Mouse (Mus musculus): ENCODE results near the gene Anapc15. TPM values are rescaled to one million over a fixed set of nuclear protein-coding genes. Genes with fewer than 3 reads are reported as not detected.
A peak's percentile ranks its signal among the peaks of the same experiment; 100 is the strongest.

The Anapc15 gene
- polyA plus RNA-seq, 1 experiment from 2014 or later = 72.0 TPM

DNA sequence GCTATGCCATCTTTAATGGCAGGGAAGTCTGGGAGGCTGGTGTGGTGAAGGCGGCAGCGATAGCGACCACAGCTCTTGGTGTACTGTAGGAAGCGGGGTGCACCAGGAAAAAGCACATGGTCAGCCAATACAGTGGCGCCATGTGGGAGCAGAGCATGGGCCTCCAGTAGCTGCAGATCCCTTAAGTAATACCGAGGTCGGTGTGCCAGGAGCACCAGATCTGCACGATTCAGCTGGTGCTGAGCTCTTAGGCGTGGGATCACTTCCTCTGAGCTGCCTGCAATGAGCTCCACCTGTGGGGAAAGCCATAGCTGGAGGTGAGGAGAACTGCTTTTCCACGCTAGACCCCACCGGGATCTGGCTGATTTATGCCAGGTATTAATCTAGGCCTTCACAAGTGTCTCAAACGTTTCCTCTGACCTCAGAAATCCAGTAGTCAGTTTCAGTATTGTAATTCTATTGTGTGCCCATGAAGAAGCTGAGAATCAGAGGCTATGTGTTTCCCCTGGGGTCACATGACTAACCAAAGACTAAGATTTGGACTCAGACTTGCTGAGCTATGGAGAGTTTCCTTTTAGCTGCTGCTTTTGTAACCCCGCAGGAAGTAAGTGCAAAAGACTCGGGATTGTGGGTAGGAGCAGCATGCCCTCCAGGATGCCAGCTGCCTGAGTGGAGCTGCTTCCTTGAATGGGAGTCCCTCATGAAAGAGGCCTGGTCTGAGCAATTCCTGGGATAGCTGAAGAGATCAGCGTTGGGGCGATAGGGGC is 37.0 kb downstream of the Anapc15 start:
- no peak overlapping the region for H3K27ac ChIP-seq (ENCODE audit: low read length)
- H3K36me3 ChIP-seq (ENCODE audit: control insufficient read depth, insufficient read depth, low read length) = no peaks in the 10 kb centered on the region; the same call in 1 of the 2 replicates
- no peak overlapping the region for H3K4me2 ChIP-seq (replicated peaks; ENCODE audit: low read depth, low read length)
- no peak for ATAC-seq (ENCODE audit: insufficient number of reproducible peaks, insufficient read depth, low FRiP score, low read depth)
- H3K27me3 ChIP-seq (ENCODE audit: control insufficient read depth, insufficient read depth, low read length) = no peaks in the 10 kb centered on the region
- H3K4me1 ChIP-seq (ENCODE audit: control insufficient read depth, insufficient read depth, low read length) = no peaks in the 10 kb centered on the region
- 86% methylated on average over 16 of the region's 16 CpGs for WGBS
- H3K4me3 ChIP-seq (ENCODE audit: low read depth, low read length) = no peak overlapping the region
- H3K9me3 ChIP-seq (ENCODE audit: control insufficient read depth, low read depth, low read length) = no peaks in the 10 kb centered on the region
- H3K9ac ChIP-seq (replicated peaks; ENCODE audit: low read depth, low read length) = no peak overlapping the region

GRCm38 (mm10) chr7:101901969-101902368 is 38.5 kb downstream of the Anapc15 start:
- 93% methylated on average over 10 of the region's 10 CpGs for WGBS
- ATAC-seq (ENCODE audit: insufficient number of reproducible peaks, insufficient read depth, low FRiP score, low read depth) = no peak
- Histone ChIP-seq H3K4me1 (ENCODE audit: control insufficient read depth, insufficient read depth, low read length) (peaks cover 6% of the 10 kb centered on the region; the same call in 1 of the 2 replicates), H3K9ac (replicated peaks; ENCODE audit: low read depth, low read length) (no peak overlapping the region), H3K27me3 (ENCODE audit: control insufficient read depth, insufficient read depth, low read length) (no peaks in the 10 kb centered on the region), H3K27ac (ENCODE audit: low read length) (no peak overlapping the region), H3K4me2 (replicated peaks; ENCODE audit: low read depth, low read length) (no peak overlapping the region), H3K36me3 (ENCODE audit: control insufficient read depth, insufficient read depth, low read length) (no peaks in the 10 kb centered on the region; the same call in 1 of the 2 replicates), H3K9me3 (ENCODE audit: control insufficient read depth, low read depth, low read length) (no peaks in the 10 kb centered on the region), H3K4me3 (ENCODE audit: low read depth, low read length) (no peak overlapping the region)

- H3K9me3 ChIP-seq (ENCODE audit: control insufficient read depth, low read depth, low read length) = no peaks in the 10 kb centered on the region
These were observed 39.3 kb downstream of the Anapc15 start for GRCm38 (mm10) chr7:101902846-101903245.

GRCm38 (mm10) chr7:101905561-101906286 is 42.2 kb downstream of the Anapc15 start, which contains the start of gene Lamtor1:
Gene Lamtor1, plus strand, starts transcription at chr7:101905904.
- peak within 1 kb of the TSS; percentile 78 for H3K4me2 ChIP-seq (replicated peaks; ENCODE audit: low read depth, low read length)

More at GRCm38 (mm10) chr7:101902846-101903245, 39.3 kb downstream of the Anapc15 start:
- peaks cover 10% of the 10 kb centered on the region; the same call in 1 of the 2 replicates for H3K4me1 ChIP-seq (ENCODE audit: control insufficient read depth, insufficient read depth, low read length)
- H3K9ac ChIP-seq (replicated peaks; ENCODE audit: low read depth, low read length) = no peak overlapping the region
- no peak for ATAC-seq (ENCODE audit: insufficient number of reproducible peaks, insufficient read depth, low FRiP score, low read depth)
- no peaks in the 10 kb centered on the region; the same call in 1 of the 2 replicates for H3K36me3 ChIP-seq (ENCODE audit: control insufficient read depth, insufficient read depth, low read length)
- H3K4me3 ChIP-seq (ENCODE audit: low read depth, low read length) = no peak overlapping the region
- no peak overlapping the region for H3K27ac ChIP-seq (ENCODE audit: low read length)
- H3K4me2 ChIP-seq (replicated peaks; ENCODE audit: low read depth, low read length) = no peak overlapping the region
- no peaks in the 10 kb centered on the region for H3K27me3 ChIP-seq (ENCODE audit: control insufficient read depth, insufficient read depth, low read length)

DNA sequence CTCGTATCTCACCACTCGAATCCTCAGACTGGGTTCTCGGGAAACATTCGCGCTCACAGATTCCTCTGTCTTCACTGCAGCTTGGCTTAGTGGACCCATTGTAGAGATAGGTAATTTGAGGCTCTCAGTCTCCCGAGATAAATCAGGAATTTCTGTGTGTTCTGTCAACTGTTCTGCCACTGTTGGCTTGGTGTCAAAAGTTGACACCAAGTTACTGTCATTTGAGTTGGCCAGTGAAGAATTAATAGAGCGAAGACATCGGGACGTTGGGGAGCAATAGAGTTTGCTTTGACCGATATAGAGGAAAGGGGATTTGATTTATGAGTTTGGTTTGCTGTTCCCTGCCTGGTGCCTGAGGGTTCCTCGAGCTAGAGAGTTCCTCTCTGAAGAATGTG is 42.8 kb downstream of the Anapc15 start, which contains the start of gene Tomt:
Gene Tomt, minus strand, starts transcription at position 73 of the 395 bp plus-strand sequence.
- Histone ChIP-seq H3K4me1 (ENCODE audit: control insufficient read depth, insufficient read depth, low read length) (peaks cover 13% of the 10 kb centered on the region; the same call in 1 of the 2 replicates), H3K27ac (ENCODE audit: low read length) (peak within 1 kb of the TSS; percentile 96), H3K27me3 (ENCODE audit: control insufficient read depth, insufficient read depth, low read length) (no peaks in the 10 kb centered on the region), H3K36me3 (ENCODE audit: control insufficient read depth, insufficient read depth, low read length) (peaks cover 21% of the 10 kb centered on the region), H3K9me3 (ENCODE audit: control insufficient read depth, low read depth, low read length) (no peaks in the 10 kb centered on the region), H3K4me3 (ENCODE audit: low read depth, low read length) (peak within 1 kb of the TSS; percentile 79), H3K9ac (replicated peaks; ENCODE audit: low read depth, low read length) (peak within 1 kb of the TSS; percentile 81), H3K4me2 (replicated peaks; ENCODE audit: low read depth, low read length) (peak within 1 kb of the TSS; percentile 78)
- no peak for ATAC-seq (ENCODE audit: insufficient number of reproducible peaks, insufficient read depth, low FRiP score, low read depth)
- 11% methylated on average over 11 of the region's 11 CpGs for WGBS

More at GRCm38 (mm10) chr7:101905561-101906286, 42.2 kb downstream of the Anapc15 start, which contains the start of gene Lamtor1:
- Histone ChIP-seq H3K36me3 (ENCODE audit: control insufficient read depth, insufficient read depth, low read length) (peaks cover 16% of the 10 kb centered on the region), H3K9ac (replicated peaks; ENCODE audit: low read depth, low read length) (peak within 1 kb of the TSS; percentile 81), H3K4me1 (ENCODE audit: control insufficient read depth, insufficient read depth, low read length) (peaks cover 13% of the 10 kb centered on the region; the same call in 1 of the 2 replicates), H3K27ac (ENCODE audit: low read length) (peak within 1 kb of the TSS; percentile 96), H3K27me3 (ENCODE audit: control insufficient read depth, insufficient read depth, low read length) (no peaks in the 10 kb centered on the region), H3K9me3 (ENCODE audit: control insufficient read depth, low read depth, low read length) (no peaks in the 10 kb centered on the region), H3K4me3 (ENCODE audit: low read depth, low read length) (peak within 1 kb of the TSS; percentile 79)
- WGBS = under 1% methylated on average over 61 of the region's 61 CpGs
- peak; percentile 97 for ATAC-seq (ENCODE audit: insufficient number of reproducible peaks, insufficient read depth, low FRiP score, low read depth)

- H3K4me1 ChIP-seq (ENCODE audit: control insufficient read depth, insufficient read depth, low read length) = peaks cover 13% of the 10 kb centered on the region; the same call in 1 of the 2 replicates
- H3K9ac ChIP-seq (replicated peaks; ENCODE audit: low read depth, low read length) = peak overlapping the region; percentile 81
- 66% methylated on average over 8 of the region's 8 CpGs for WGBS
- H3K9me3 ChIP-seq (ENCODE audit: control insufficient read depth, low read depth, low read length) = no peaks in the 10 kb centered on the region
- no peaks in the 10 kb centered on the region for H3K27me3 ChIP-seq (ENCODE audit: control insufficient read depth, insufficient read depth, low read length)
- no peak for ATAC-seq (ENCODE audit: insufficient number of reproducible peaks, insufficient read depth, low FRiP score, low read depth)
- H3K27ac ChIP-seq (ENCODE audit: low read length) = no peak overlapping the region
- H3K36me3 ChIP-seq (ENCODE audit: control insufficient read depth, insufficient read depth, low read length) = peaks cover 23% of the 10 kb centered on the region
- peak overlapping the region; percentile 79 for H3K4me3 ChIP-seq (ENCODE audit: low read depth, low read length)
- H3K4me2 ChIP-seq (replicated peaks; ENCODE audit: low read depth, low read length) = peak overlapping the region; percentile 63
These were observed 43.2 kb downstream of the Anapc15 start for GRCm38 (mm10) chr7:101906696-101907095.

GRCm38 (mm10) chr7:101908367-101908766 is 44.9 kb downstream of the Anapc15 start:
- Histone ChIP-seq H3K27me3 (ENCODE audit: control insufficient read depth, insufficient read depth, low read length) (no peaks in the 10 kb centered on the region), H3K4me3 (ENCODE audit: low read depth, low read length) (no peak overlapping the region), H3K9me3 (ENCODE audit: control insufficient read depth, low read depth, low read length) (no peaks in the 10 kb centered on the region), H3K27ac (ENCODE audit: low read length) (no peak overlapping the region), H3K36me3 (ENCODE audit: control insufficient read depth, insufficient read depth, low read length) (peaks cover 39% of the 10 kb centered on the region), H3K9ac (replicated peaks; ENCODE audit: low read depth, low read length) (no peak overlapping the region), H3K4me1 (ENCODE audit: control insufficient read depth, insufficient read depth, low read length) (peaks cover 13% of the 10 kb centered on the region; the same call in 1 of the 2 replicates), H3K4me2 (replicated peaks; ENCODE audit: low read depth, low read length) (no peak overlapping the region)
- ATAC-seq (ENCODE audit: insufficient number of reproducible peaks, insufficient read depth, low FRiP score, low read depth) = no peak
- WGBS = 78% methylated on average over 4 of the region's 4 CpGs

GRCm38 (mm10) chr7:101910138-101910537 is 46.6 kb downstream of the Anapc15 start:
- WGBS = 87% methylated on average over 4 of the region's 4 CpGs
- H3K4me3 ChIP-seq (ENCODE audit: low read depth, low read length) = no peak overlapping the region
- H3K27me3 ChIP-seq (ENCODE audit: control insufficient read depth, insufficient read depth, low read length) = no peaks in the 10 kb centered on the region
- ATAC-seq (ENCODE audit: insufficient number of reproducible peaks, insufficient read depth, low FRiP score, low read depth) = no peak
- H3K27ac ChIP-seq (ENCODE audit: low read length) = no peak overlapping the region
- no peak overlapping the region for H3K9ac ChIP-seq (replicated peaks; ENCODE audit: low read depth, low read length)
- peaks cover 39% of the 10 kb centered on the region for H3K36me3 ChIP-seq (ENCODE audit: control insufficient read depth, insufficient read depth, low read length)
- H3K9me3 ChIP-seq (ENCODE audit: control insufficient read depth, low read depth, low read length) = no peaks in the 10 kb centered on the region
- peaks cover 13% of the 10 kb centered on the region; the same call in 1 of the 2 replicates for H3K4me1 ChIP-seq (ENCODE audit: control insufficient read depth, insufficient read depth, low read length)
- H3K4me2 ChIP-seq (replicated peaks; ENCODE audit: low read depth, low read length) = no peak overlapping the region

Data from stomach, embryonic 14.5 days (tissue).